Mouse (Mus musculus) thymus, adult 2 months (tissue): ENCODE measurements around the gene Atg16l1. TPM values are rescaled to one million over a fixed set of nuclear protein-coding genes. Genes with fewer than 3 reads are reported as not detected.
"Not testable (repeated sequence)": the region's sequence is repeated elsewhere in the genome, so short reads cannot be mapped to it uniquely, and the experiment has no call there.

Experiments
- DNase-seq: peaks from one replicate; pipeline ENCODE4 v3.0.0; 2021
- H3K27ac ChIP-seq: fragments of 200-500 bp; 2 replicates; pipeline ENCODE4 v1.5.1; 2012; ENCODE audit warnings: low read length, control low read depth; ENCODE audit not compliant: control insufficient read depth, insufficient read depth
- H3K27me3 ChIP-seq: fragments of 200-500 bp; 2 replicates; pipeline ENCODE4 v1.6.1; 2012; ENCODE audit warnings: mild to moderate bottlenecking, low read length, moderate library complexity, mixed read lengths; ENCODE audit not compliant: control insufficient read depth, insufficient read depth
- H3K36me3 ChIP-seq: fragments of 200-500 bp; 2 replicates; pipeline ENCODE4 v1.6.1; 2012; ENCODE audit warnings: mild to moderate bottlenecking, low read length, moderate library complexity; ENCODE audit not compliant: control insufficient read depth, insufficient read depth
- H3K4me1 ChIP-seq: fragments of 200-500 bp; replicated peaks from 2 replicates; pipeline ENCODE4 v1.6.1; 2012; ENCODE audit warnings: low read length; ENCODE audit not compliant: control insufficient read depth, insufficient read depth
- H3K4me3 ChIP-seq: fragments of 200-500 bp; 2 replicates; pipeline ENCODE4 v1.5.1; 2012; ENCODE audit warnings: mild to moderate bottlenecking, low read length, control low read depth, moderate library complexity; ENCODE audit not compliant: control insufficient read depth, insufficient read depth
- CTCF ChIP-seq: fragments of 200-500 bp; IDR thresholded peaks from 2 replicates; pipeline ENCODE4 v1.5.1; 2012; ENCODE audit warnings: mild to moderate bottlenecking, control low read depth, low read length, moderate library complexity, borderline replicate concordance; ENCODE audit not compliant: control insufficient read depth, poor library complexity, insufficient read depth; ENCODE audit errors: extremely low read depth
- POLR2A ChIP-seq: fragments of 200-500 bp; IDR thresholded peaks from 2 replicates; pipeline ENCODE4 v1.6.1; 2012; ENCODE audit warnings: mild to moderate bottlenecking, low read length, control low read depth, moderate library complexity; ENCODE audit not compliant: control insufficient read depth, poor library complexity, insufficient read depth; ENCODE audit errors: extremely low read depth
- WGBS: fragments of 180-500 bp; shearing (Covaris S2); methylation state at CpG from one replicate; pipeline ENCODE4 v1.1.7; 2018; 5-methylcytosine and 5-hydroxymethylcytosine counted together
- polyA plus RNA-seq: library from polyadenylated mRNA; depleted of rRNA; stranded (reverse); fragments of >200 nt; gene quantifications from 2 replicates; pipeline ENCODE4 v1.2.3, GENCODE M21; 2012

Gene Atg16l1
- polyA plus RNA-seq, 1 experiment, result 41.2 TPM

- no peak for TF ChIP-seq POLR2A
- no peak for TF ChIP-seq CTCF
- H3K27me3 ChIP-seq, result no peaks in the 10 kb centered on the region
- H3K27ac ChIP-seq, result no peak overlapping the region
- H3K4me3 ChIP-seq, result no peak overlapping the region
- no peak for DNase-seq
- WGBS, result 98% methylated on average over 2 of the region's 2 CpGs
- no peaks in the 10 kb centered on the region for H3K36me3 ChIP-seq
- H3K4me1 ChIP-seq, result peaks cover 33% of the 10 kb centered on the region
Measured at GRCm38 (mm10) chr1:87826474-87826873, 70.8 kb downstream of the Atg16l1 start.

- not testable (repeated sequence) for DNase-seq, H3K36me3 ChIP-seq, H3K4me3 ChIP-seq, H3K27me3 ChIP-seq
- peak overlapping the region; percentile 51; the same call in 1 of the 2 replicates for H3K27ac ChIP-seq
- WGBS, result 88% methylated on average over 1 of the region's 1 CpGs
- peaks cover 33% of the 10 kb centered on the region for H3K4me1 ChIP-seq
Measured at GRCm38 (mm10) chr1:87827476-87827875, 71.8 kb downstream of the Atg16l1 start.

- peaks cover 33% of the 10 kb centered on the region for H3K4me1 ChIP-seq
- peak; percentile 83 for DNase-seq
- H3K4me3 ChIP-seq, result peak overlapping the region; percentile 34
- no peaks in the 10 kb centered on the region for H3K27me3 ChIP-seq
- H3K27ac ChIP-seq, result peak overlapping the region; percentile 100
- no peaks in the 10 kb centered on the region for H3K36me3 ChIP-seq
- WGBS, result 3% methylated on average over 9 of the region's 9 CpGs
- TF ChIP-seq POLR2A (peak; percentile 64; the same call in 1 of the 2 replicates), CTCF (no peak)
Measured at GRCm38 (mm10) chr1:87828185-87828584, 72.5 kb downstream of the Atg16l1 start.

- no peak for DNase-seq
- peaks cover 37% of the 10 kb centered on the region for H3K4me1 ChIP-seq
- no peaks in the 10 kb centered on the region for H3K27me3 ChIP-seq
- no peak for TF ChIP-seq CTCF
- TF ChIP-seq POLR2A, result no peak
- H3K4me3 ChIP-seq, result no peak overlapping the region
- 38% methylated on average over 7 of the region's 7 CpGs for WGBS
- H3K36me3 ChIP-seq, result no peaks in the 10 kb centered on the region
- H3K27ac ChIP-seq, result peak overlapping the region; percentile 99
Measured at GRCm38 (mm10) chr1:87828926-87829580, 73.4 kb downstream of the Atg16l1 start.

- WGBS, result 2% methylated on average over 6 of the region's 6 CpGs
- peak; percentile 57 for DNase-seq
- peaks cover 36% of the 10 kb centered on the region for H3K4me1 ChIP-seq
- peak overlapping the region; percentile 99 for H3K27ac ChIP-seq
- H3K36me3 ChIP-seq, result no peaks in the 10 kb centered on the region
- H3K27me3 ChIP-seq, result no peaks in the 10 kb centered on the region
- no peak overlapping the region for H3K4me3 ChIP-seq
- no peak for TF ChIP-seq CTCF
- TF ChIP-seq POLR2A, result 0 out of 2 replicates have a peak, but pooled peaks have one; percentile 24
Measured at GRCm38 (mm10) chr1:87829621-87830211, 74.0 kb downstream of the Atg16l1 start.

GRCm38 (mm10) chr1:87836453-87836852 is 80.8 kb downstream of the Atg16l1 start:
- no peak overlapping the region for H3K27ac ChIP-seq
- H3K4me1 ChIP-seq, result peaks cover 24% of the 10 kb centered on the region
- no peak for DNase-seq
- no peaks in the 10 kb centered on the region for H3K36me3 ChIP-seq
- no peak overlapping the region for H3K4me3 ChIP-seq
- TF ChIP-seq POLR2A, result no peak
- no peak for TF ChIP-seq CTCF
- no peaks in the 10 kb centered on the region for H3K27me3 ChIP-seq
- 87% methylated on average over 1 of the region's 1 CpGs for WGBS
